Mouse (Mus musculus) myocyte (in vitro differentiated cells): ENCODE data around the gene Ifna16. TPM values are rescaled to one million over a fixed set of nuclear protein-coding genes. Genes with fewer than 3 reads are reported as not detected.

Experiments used
- H3K27me3 ChIP-seq: one replicate; pipeline ENCODE4 v1.6.1; 2011; ENCODE audit not compliant: control insufficient read depth, insufficient read depth, insufficient read length
- H3K36me3 ChIP-seq: one replicate; pipeline ENCODE4 v1.6.1; 2011; ENCODE audit not compliant: control insufficient read depth, insufficient read depth
- H3K4me2 ChIP-seq: one replicate; pipeline ENCODE4 v1.6.1; 2011; ENCODE audit warnings: low read depth, control low read depth
- H3K4me3 ChIP-seq: one replicate; pipeline ENCODE4 v1.5.1; 2011; ENCODE audit warnings: mild to moderate bottlenecking, control low read depth, moderate library complexity
- H3K79me2 ChIP-seq: one replicate; pipeline ENCODE4 v1.6.1; 2011; ENCODE audit not compliant: control insufficient read depth, insufficient read depth
- H3ac ChIP-seq: one replicate; pipeline ENCODE4 v1.6.1; 2011; ENCODE audit not compliant: control insufficient read depth, insufficient read length
- CEBPB ChIP-seq: IDR thresholded peaks from 2 replicates; pipeline ENCODE4 v1.6.1; 2011; ENCODE audit warnings: mild to moderate bottlenecking, moderate library complexity; ENCODE audit not compliant: poor library complexity, insufficient read depth, severe bottlenecking
- E2F4 ChIP-seq: IDR thresholded peaks from one replicate; pipeline ENCODE4 v1.6.1; 2011; ENCODE audit warnings: mild to moderate bottlenecking, control low read depth, moderate library complexity; ENCODE audit not compliant: insufficient read depth
- MAX ChIP-seq: IDR thresholded peaks from one replicate; pipeline ENCODE4 v1.6.1; 2011; ENCODE audit warnings: low read depth, mild to moderate bottlenecking, control low read depth
- MYOD1 ChIP-seq, 3 experiments: IDR thresholded peaks; one replicate each; pipeline ENCODE4 v1.6.1; 2011; ENCODE audit warnings: control low read depth in 2 of 3, low read depth in 2 of 3, mild to moderate bottlenecking in 2 of 3, moderate library complexity in 1 of 3; ENCODE audit not compliant: insufficient read length in 2 of 3, control insufficient read depth in 1 of 3
- MYOG ChIP-seq, 3 experiments: IDR thresholded peaks; one replicate each; pipeline ENCODE4 v1.6.1; 2011; ENCODE audit warnings: control low read depth in 2 of 3, low read depth in 2 of 3, mild to moderate bottlenecking in 2 of 3; ENCODE audit not compliant: insufficient read length in 2 of 3, control insufficient read depth in 1 of 3, insufficient read depth in 1 of 3
- POLR2A ChIP-seq: IDR thresholded peaks from one replicate; pipeline ENCODE4 v1.6.1; 2011; ENCODE audit warnings: low read depth, mild to moderate bottlenecking, control low read depth, moderate library complexity; ENCODE audit not compliant: insufficient read length
- POLR2AphosphoS2 ChIP-seq: IDR thresholded peaks from one replicate; pipeline ENCODE4 v1.6.1; 2011; ENCODE audit warnings: low read depth, control low read depth; ENCODE audit not compliant: insufficient read length
- REST ChIP-seq: IDR thresholded peaks from one replicate; pipeline ENCODE4 v1.6.1; 2011; ENCODE audit warnings: mild to moderate bottlenecking, control low read depth, moderate library complexity; ENCODE audit not compliant: insufficient read depth, insufficient read length
- SRF ChIP-seq: IDR thresholded peaks from one replicate; pipeline ENCODE4 v1.6.1; 2011; ENCODE audit warnings: low read depth; ENCODE audit not compliant: control insufficient read depth, insufficient read length
- TCF12 ChIP-seq: IDR thresholded peaks from one replicate; pipeline ENCODE4 v1.6.1; 2011; ENCODE audit warnings: mild to moderate bottlenecking, control low read depth; ENCODE audit not compliant: poor library complexity, insufficient read depth, severe bottlenecking
- TCF3 ChIP-seq: IDR thresholded peaks from one replicate; pipeline ENCODE4 v1.6.1; 2011; ENCODE audit warnings: low read depth, control low read depth; ENCODE audit not compliant: insufficient read length
- USF1 ChIP-seq: IDR thresholded peaks from one replicate; pipeline ENCODE4 v1.6.1; 2011; ENCODE audit warnings: low read depth, mild to moderate bottlenecking, control low read depth, moderate library complexity
- polyA plus RNA-seq: library from polyadenylated mRNA; unstranded; fragments of >200 nt; fragmentation: generic; extraction: Trizol; gene quantifications from one replicate; pipeline ENCODE4 v1.2.1, GENCODE M21; 2012; ENCODE audit warnings: missing spikeins

The Ifna16 gene
- polyA plus RNA-seq, 1 experiment = not detected

DNA sequence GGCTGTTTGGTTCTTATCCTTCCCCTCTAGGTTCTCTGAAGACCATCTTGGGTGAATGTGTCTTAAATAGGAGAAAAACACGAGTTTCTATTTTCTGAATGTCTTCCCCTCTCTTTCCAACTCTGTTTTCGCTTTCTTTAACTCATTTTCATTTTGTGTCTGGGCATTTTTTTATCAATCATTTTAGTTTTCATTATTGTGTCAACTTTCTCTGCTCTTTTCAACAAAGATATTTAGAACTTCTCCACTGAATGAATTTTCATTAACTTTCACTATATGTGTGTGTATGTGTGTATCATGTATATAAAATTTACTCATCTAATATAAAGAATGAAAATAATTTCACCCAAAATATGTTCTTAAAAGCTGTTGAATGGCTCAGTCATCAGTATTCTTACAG, 14.5 kb upstream of the Ifna16 start, which contains the start of gene Ifnab:
TSS of gene Ifnab (minus strand) at position 101 of the 400 bp plus-strand sequence.
- TF ChIP-seq E2F4 (no peak), SRF (no peak), TCF12 (no peak), CEBPB (no peak), REST (no peak), POLR2AphosphoS2 (no peak), TCF3 (no peak), MYOD1 (IDR thresholded peaks at IDR 0.05; ENCODE audit: control insufficient read depth in 1 of 3, insufficient read length in 2 of 3, low read depth in 2 of 3) (no peak), USF1 (no peak), MAX (no peak), POLR2A (no peak), MYOG (IDR thresholded peaks at IDR 0.05; ENCODE audit: control insufficient read depth in 1 of 3, insufficient read depth in 1 of 3, insufficient read length in 2 of 3, low read depth in 2 of 3) (no peak)
- Histone ChIP-seq H3K36me3 (no peaks in the 10 kb centered on the region), H3K4me2 (no peak within 1 kb of the TSS), H3K79me2 (no peaks in the 10 kb centered on the region), H3K4me3 (no peak within 1 kb of the TSS), H3K27me3 (peaks cover 10% of the 10 kb centered on the region), H3ac (no peak within 1 kb of the TSS)

DNA sequence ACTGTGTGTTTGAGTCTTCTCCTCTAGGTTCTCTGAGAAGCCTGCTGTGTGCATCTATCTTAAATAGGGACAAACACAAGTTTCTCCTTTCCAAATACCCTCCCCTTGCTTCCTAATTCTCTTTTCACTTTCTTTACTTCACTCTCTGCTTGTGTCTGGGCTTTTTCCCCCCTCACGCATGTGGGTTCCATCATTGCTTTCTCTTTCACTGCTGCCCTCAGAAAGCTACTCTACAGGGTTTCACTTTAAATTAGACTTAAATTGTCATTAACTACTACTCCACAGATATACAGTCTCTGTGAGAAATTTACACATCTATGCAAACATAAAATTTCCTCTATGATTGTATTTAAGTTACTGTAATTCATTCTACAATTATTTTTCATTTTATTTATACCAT, 7.1 kb upstream of the Ifna16 start, which contains the start of gene Ifna2:
TSS of gene Ifna2 (minus strand) at position 101 of the 400 bp plus-strand sequence.
- Histone ChIP-seq H3K79me2 (no peaks in the 10 kb centered on the region), H3K4me3 (no peak within 1 kb of the TSS), H3K4me2 (no peak within 1 kb of the TSS), H3ac (no peak within 1 kb of the TSS), H3K27me3 (no peaks in the 10 kb centered on the region), H3K36me3 (no peaks in the 10 kb centered on the region)
- no peak for TF ChIP-seq MAX
- no peak for TF ChIP-seq TCF12
- no peak for TF ChIP-seq USF1
- TF ChIP-seq TCF3 = no peak
- TF ChIP-seq POLR2A = no peak
- TF ChIP-seq REST = no peak
- no peak for TF ChIP-seq SRF
- no peak for TF ChIP-seq MYOG (IDR thresholded peaks at IDR 0.05; ENCODE audit: control insufficient read depth in 1 of 3, insufficient read depth in 1 of 3, insufficient read length in 2 of 3, low read depth in 2 of 3)
- TF ChIP-seq E2F4 = no peak
- no peak for TF ChIP-seq MYOD1 (IDR thresholded peaks at IDR 0.05; ENCODE audit: control insufficient read depth in 1 of 3, insufficient read length in 2 of 3, low read depth in 2 of 3)
- TF ChIP-seq CEBPB = no peak

DNA sequence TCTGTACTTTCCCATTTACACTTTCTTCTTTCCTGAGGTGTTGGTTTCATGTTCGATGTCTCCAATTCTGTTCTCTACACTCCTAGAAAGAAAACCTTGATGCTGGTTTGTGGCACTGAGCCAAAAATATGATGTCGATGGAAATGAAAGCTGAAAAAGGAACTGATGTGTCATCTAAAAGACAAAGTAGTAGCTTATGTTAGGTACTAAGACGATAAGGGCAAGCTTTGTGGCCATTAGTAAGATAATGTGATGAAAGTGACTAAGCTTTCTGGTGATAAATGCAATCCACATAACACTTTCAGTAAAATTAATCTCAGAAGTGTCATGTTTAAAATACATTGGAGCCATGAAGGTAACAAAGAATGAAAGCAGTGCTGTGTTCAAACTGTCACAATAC, 4.6 kb upstream of the Ifna16 start:
- H3ac ChIP-seq = no peak overlapping the region
- H3K36me3 ChIP-seq = no peaks in the 10 kb centered on the region
- H3K4me3 ChIP-seq = no peak overlapping the region
- H3K79me2 ChIP-seq = no peaks in the 10 kb centered on the region
- no peak overlapping the region for H3K4me2 ChIP-seq
- H3K27me3 ChIP-seq = no peaks in the 10 kb centered on the region
- TF ChIP-seq MAX = no peak
- no peak for TF ChIP-seq POLR2A
- no peak for TF ChIP-seq REST
- no peak for TF ChIP-seq CEBPB
- TF ChIP-seq TCF12 = no peak
- TF ChIP-seq TCF3 = no peak
- TF ChIP-seq MYOD1 (IDR thresholded peaks at IDR 0.05; ENCODE audit: control insufficient read depth in 1 of 3, insufficient read length in 2 of 3, low read depth in 2 of 3) = no peak
- TF ChIP-seq SRF = no peak
- TF ChIP-seq E2F4 = no peak
- no peak for TF ChIP-seq POLR2AphosphoS2
- no peak for TF ChIP-seq USF1
- TF ChIP-seq MYOG (IDR thresholded peaks at IDR 0.05; ENCODE audit: control insufficient read depth in 1 of 3, insufficient read depth in 1 of 3, insufficient read length in 2 of 3, low read depth in 2 of 3) = no peak

DNA sequence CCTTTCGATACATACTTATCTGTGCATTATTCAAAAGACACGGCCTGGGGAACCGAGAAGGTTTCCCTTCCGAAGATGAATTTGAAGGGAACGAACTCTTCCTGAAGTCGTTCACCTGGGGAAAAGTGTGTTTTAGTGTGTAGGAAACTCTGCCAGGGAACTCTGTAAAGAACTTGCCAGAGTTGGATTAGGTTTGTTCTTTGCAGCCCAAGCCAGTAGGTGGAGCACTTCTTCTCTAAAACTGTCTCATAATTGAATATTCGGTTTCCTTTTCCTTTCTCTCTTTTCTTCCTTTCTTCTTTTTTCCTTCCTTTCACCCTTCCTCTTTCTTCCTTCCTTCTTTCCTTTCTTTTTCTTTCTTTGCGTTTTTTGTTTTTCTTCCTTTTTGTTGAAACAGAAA, 3.6 kb upstream of the Ifna16 start:
- TF ChIP-seq TCF12 = no peak
- no peak for TF ChIP-seq REST
- no peak for TF ChIP-seq E2F4
- no peaks in the 10 kb centered on the region for H3K79me2 ChIP-seq
- no peak overlapping the region for H3K4me3 ChIP-seq
- H3K27me3 ChIP-seq = no peaks in the 10 kb centered on the region
- H3K36me3 ChIP-seq = no peaks in the 10 kb centered on the region
- H3ac ChIP-seq = no peak overlapping the region
- H3K4me2 ChIP-seq = peak overlapping the region; percentile 49

DNA sequence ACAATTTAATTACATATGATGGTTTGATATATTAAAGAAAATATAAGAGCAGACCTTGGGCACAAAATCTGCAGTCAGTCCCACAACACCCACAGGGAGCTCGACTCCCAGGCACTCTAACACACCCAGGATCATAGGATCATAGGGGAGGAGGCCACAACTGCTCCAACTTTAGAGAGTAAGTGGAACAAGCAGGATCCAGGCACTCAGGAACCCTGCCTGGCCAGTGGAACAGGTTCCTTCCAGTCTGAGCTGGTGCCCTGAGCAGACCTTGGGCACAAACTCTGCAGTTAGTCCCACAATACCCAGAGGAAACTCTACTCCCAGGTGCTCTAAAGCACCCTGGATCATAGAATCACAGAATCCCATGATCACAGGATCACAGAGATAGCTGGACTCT, 21.3 kb downstream of the Ifna16 start:
- no peaks in the 10 kb centered on the region for H3K79me2 ChIP-seq
- no peak overlapping the region for H3ac ChIP-seq
- no peaks in the 10 kb centered on the region for H3K27me3 ChIP-seq
- no peaks in the 10 kb centered on the region for H3K36me3 ChIP-seq
- TF ChIP-seq MYOG (IDR thresholded peaks at IDR 0.05; ENCODE audit: control insufficient read depth in 1 of 3, insufficient read depth in 1 of 3, insufficient read length in 2 of 3, low read depth in 2 of 3) (no peak), MAX (no peak), POLR2A (no peak), USF1 (no peak), TCF3 (no peak), E2F4 (no peak), CEBPB (no peak), POLR2AphosphoS2 (no peak), TCF12 (no peak), MYOD1 (IDR thresholded peaks at IDR 0.05; ENCODE audit: control insufficient read depth in 1 of 3, insufficient read length in 2 of 3, low read depth in 2 of 3) (no peak), REST (no peak), SRF (no peak)
- no peak overlapping the region for H3K4me3 ChIP-seq
- H3K4me2 ChIP-seq = no peak overlapping the region
